Comparison of ENCODE assay signal across 10 mouse cellular contexts in genomic region chr19:5939715-5940114, GRCm38 (mm10). TPM values are rescaled to one million over a fixed set of nuclear protein-coding genes. Genes with fewer than 3 reads are reported as not detected.
DNase-seq lines count a peak whose midpoint lies in the region; ATAC-seq and TF ChIP-seq lines count a peak whose summit lies in the region.
"Had no signal": no experiment of that assay in that cellular context is flagged by ENCODE, and none has a peak within 500 bp of the region (broad histone marks: within the 10 kb centered on the region; RNA-seq: fewer than 3 reads in every experiment).

No protein-coding gene starts in this region.

- peak overlapping the region; percentile 43; the same call in 1 of the 2 replicates for H3K27ac ChIP-seq in heart, adult 2 months
- no peak overlapping the region for H3K27ac ChIP-seq in heart, embryonic 11.5 days (ENCODE audit: low read depth, low read length)
- peak overlapping the region; percentile 68 for H3K27ac ChIP-seq in kidney, postnatal 0 days
- peak overlapping the region; percentile 88 for H3K27ac ChIP-seq in embryonic facial prominence, embryonic 13.5 days
- H3K27ac ChIP-seq in limb, embryonic 15.5 days: peak overlapping the region; percentile 88
- H3K27ac ChIP-seq: neural tube, embryonic 12.5 days had no signal

- TF ChIP-seq CTCF in heart, adult 2 months (IDR thresholded peaks at IDR 0.05): no peak
- TF ChIP-seq CTCF in kidney, postnatal 0 days (IDR thresholded peaks at IDR 0.05; ENCODE audit: low read depth): no peak

- no peaks in the 10 kb centered on the region for H3K36me3 ChIP-seq in heart, adult 2 months (ENCODE audit: control insufficient read depth, insufficient read depth, low read length)
- H3K36me3 ChIP-seq in heart, embryonic 11.5 days (ENCODE audit: control insufficient read depth, insufficient read depth, low read length): peaks cover 13% of the 10 kb centered on the region
- 0 out of 2 replicates have a peak, but pooled peaks cover 3% of the 10 kb centered on the region for H3K36me3 ChIP-seq in kidney, postnatal 0 days (ENCODE audit: insufficient read depth, low read length)
- H3K36me3 ChIP-seq in embryonic facial prominence, embryonic 13.5 days: peaks cover 46% of the 10 kb centered on the region
- H3K36me3 ChIP-seq in limb, embryonic 15.5 days: peaks cover 36% of the 10 kb centered on the region

- no peak for ATAC-seq in heart, embryonic 11.5 days (replicated peaks; ENCODE audit: insufficient number of reproducible peaks, low FRiP score, low TSS enrichment)
- ATAC-seq in kidney, postnatal 0 days (replicated peaks; ENCODE audit: low FRiP score, low read depth): no peak
- no peak for ATAC-seq in embryonic facial prominence, embryonic 13.5 days (ENCODE audit: insufficient number of reproducible peaks, insufficient read depth, low FRiP score, low TSS enrichment, low read depth)
- ATAC-seq in limb, embryonic 15.5 days (ENCODE audit: insufficient number of reproducible peaks, low FRiP score, low TSS enrichment, low read depth): no peak

- H3K9ac ChIP-seq in heart, adult 2 months (ENCODE audit: low read depth, low read length): peak overlapping the region; percentile 3; the same call in 1 of the 2 replicates
- no peak overlapping the region for H3K9ac ChIP-seq in heart, embryonic 11.5 days (ENCODE audit: low read depth, low read length)
- H3K9ac ChIP-seq in kidney, postnatal 0 days (ENCODE audit: low read depth, low read length): no peak overlapping the region
- 0 out of 2 replicates have a peak overlapping the region, but pooled peaks have one; percentile 32 for H3K9ac ChIP-seq in embryonic facial prominence, embryonic 13.5 days
- H3K9ac ChIP-seq in limb, embryonic 15.5 days: no peak overlapping the region
- H3K9ac ChIP-seq: neural tube, embryonic 12.5 days had no signal

- no peak overlapping the region for H3K4me2 ChIP-seq in heart, embryonic 11.5 days
- no peak overlapping the region for H3K4me2 ChIP-seq in kidney, postnatal 0 days (ENCODE audit: low read length)
- no peak overlapping the region for H3K4me2 ChIP-seq in embryonic facial prominence, embryonic 13.5 days
- no peak overlapping the region for H3K4me2 ChIP-seq in limb, embryonic 15.5 days
- H3K4me2 ChIP-seq: neural tube, embryonic 12.5 days had no signal

- no peaks in the 10 kb centered on the region for H3K79me2 ChIP-seq in heart, adult 2 months (replicated peaks; ENCODE audit: control insufficient read depth, insufficient read depth, low read length)

- TF ChIP-seq EP300 in heart, adult 2 months (IDR thresholded peaks at IDR 0.05; ENCODE audit: insufficient read depth, low read depth, low read length): no peak

- H3K27me3 ChIP-seq in heart, adult 2 months (ENCODE audit: control insufficient read depth, insufficient read depth, low read length): no peaks in the 10 kb centered on the region
- H3K27me3 ChIP-seq in heart, embryonic 11.5 days (ENCODE audit: control insufficient read depth, insufficient read depth, low read length): no peaks in the 10 kb centered on the region
- no peaks in the 10 kb centered on the region for H3K27me3 ChIP-seq in kidney, postnatal 0 days (ENCODE audit: insufficient read depth, low read length)
- no peaks in the 10 kb centered on the region for H3K27me3 ChIP-seq in embryonic facial prominence, embryonic 13.5 days
- H3K27me3 ChIP-seq in limb, embryonic 15.5 days: no peaks in the 10 kb centered on the region
- H3K27me3 ChIP-seq: neural tube, embryonic 12.5 days had no signal

- H3K9me3 ChIP-seq in heart, embryonic 11.5 days (replicated peaks; ENCODE audit: control insufficient read depth, low read length): no peaks in the 10 kb centered on the region
- no peaks in the 10 kb centered on the region for H3K9me3 ChIP-seq in kidney, postnatal 0 days (replicated peaks; ENCODE audit: low read length)
- H3K9me3 ChIP-seq in embryonic facial prominence, embryonic 13.5 days: no peaks in the 10 kb centered on the region
- H3K9me3 ChIP-seq in limb, embryonic 15.5 days: no peaks in the 10 kb centered on the region
- H3K9me3 ChIP-seq: neural tube, embryonic 12.5 days had no signal

- intact Hi-C loops in heart, adult 2 months (cut with DNase I): loop anchor here (1.0 to 2.0 kb wide), 2 partner anchors 13 to 15 kb away; partner anchors contain the start of gene Cdc42ep2

- H3K4me1 ChIP-seq in heart, adult 2 months (ENCODE audit: control insufficient read depth, insufficient read depth, low read length): peaks cover 37% of the 10 kb centered on the region
- peaks cover 47% of the 10 kb centered on the region for H3K4me1 ChIP-seq in heart, embryonic 11.5 days (ENCODE audit: control insufficient read depth, insufficient read depth, low read length)
- H3K4me1 ChIP-seq in kidney, postnatal 0 days (replicated peaks; ENCODE audit: insufficient read depth, low read length): peaks cover 40% of the 10 kb centered on the region
- H3K4me1 ChIP-seq in embryonic facial prominence, embryonic 13.5 days: peaks cover 30% of the 10 kb centered on the region
- peaks cover 42% of the 10 kb centered on the region for H3K4me1 ChIP-seq in limb, embryonic 15.5 days

- TF ChIP-seq POLR2A in heart, adult 2 months (IDR thresholded peaks at IDR 0.05; ENCODE audit: insufficient read depth, low read depth, low read length): no peak

- WGBS in heart, adult 2 months: 60% methylated on average over 5 of the region's 5 CpGs
- 78% methylated on average over 5 of the region's 5 CpGs for WGBS in heart, embryonic 11.5 days (ENCODE audit: insufficient replicate concordance)
- 75% methylated on average over 5 of the region's 5 CpGs for whole genome bisulfite sequencing in kidney, postnatal 0 days
- WGBS in embryonic facial prominence, embryonic 13.5 days: 76% methylated on average over 5 of the region's 5 CpGs
- 77% methylated on average over 5 of the region's 5 CpGs for WGBS in limb, embryonic 15.5 days

- DNase-seq in heart, adult 2 months: no peak
- DNase-seq in kidney, postnatal 0 days (ENCODE audit: low spot score): no peak
- DNase-seq in kidney, postnatal 36 days: no peak
- no peak for DNase-seq in right cerebral cortex, postnatal 14 days

- no peak overlapping the region for H3K4me3 ChIP-seq in heart, adult 2 months
- H3K4me3 ChIP-seq in heart, embryonic 11.5 days (ENCODE audit: low read depth, low read length): no peak overlapping the region
- no peak overlapping the region for H3K4me3 ChIP-seq in kidney, postnatal 0 days (replicated peaks; ENCODE audit: low read depth, low read length)
- no peak overlapping the region for H3K4me3 ChIP-seq in embryonic facial prominence, embryonic 13.5 days
- no peak overlapping the region for H3K4me3 ChIP-seq in limb, embryonic 15.5 days
- H3K4me3 ChIP-seq: neural tube, embryonic 12.5 days had no signal

RNA-seq across cellular contexts. Expression of gene Cdc42ep2, which starts 15.1 kb away (rescaled TPM):
- 1 to 10 TPM; 8.0 to 8.4 TPM for total RNA-seq in heart, adult 2 months (2021)
- 11.7 and 19.0 TPM in 2 replicates for polyA plus RNA-seq in heart, adult 2 months (2012; rRNA removed)
- 6.3 and 7.6 TPM in 2 replicates for polyA plus RNA-seq in heart, embryonic 11.5 days (2014; fragmentation: Nextera tagmentation; extraction: Ambion mirVana)
- polyA plus RNA-seq in kidney, postnatal 0 days (2015; fragmentation: Nextera tagmentation; extraction: Ambion mirVana): 13.2 and 14.2 TPM in 2 replicates
- polyA plus RNA-seq in embryonic facial prominence, embryonic 13.5 days (2015; fragmentation: Nextera tagmentation; extraction: Ambion mirVana): 4.7 TPM in 2 replicates
- 9.2 and 12.6 TPM in 2 replicates for polyA plus RNA-seq in limb, embryonic 15.5 days (2015; fragmentation: Nextera tagmentation; extraction: Ambion mirVana)

RNA-seq across cellular contexts. Expression of gene Pola2, which starts 24.3 kb away (rescaled TPM):
- 10 to 100 TPM in 1 of 2 experiments, 1 to 10 TPM in 1; 8.6 to 10.9 TPM for total RNA-seq in heart, adult 2 months (2021)
- polyA plus RNA-seq in heart, adult 2 months (2012; rRNA removed): 27.9 and 38.7 TPM in 2 replicates
- polyA plus RNA-seq in heart, embryonic 11.5 days (2014; fragmentation: Nextera tagmentation; extraction: Ambion mirVana): 58.9 and 59.2 TPM in 2 replicates
- 39.8 and 40.6 TPM in 2 replicates for polyA plus RNA-seq in kidney, postnatal 0 days (2015; fragmentation: Nextera tagmentation; extraction: Ambion mirVana)
- polyA plus RNA-seq in embryonic facial prominence, embryonic 13.5 days (2015; fragmentation: Nextera tagmentation; extraction: Ambion mirVana): 74.5 and 79.5 TPM in 2 replicates
- polyA plus RNA-seq in limb, embryonic 15.5 days (2015; fragmentation: Nextera tagmentation; extraction: Ambion mirVana): 56.9 and 61.0 TPM in 2 replicates

RNA-seq across cellular contexts. Expression of gene Dpf2, which starts 26.9 kb away (rescaled TPM):
- 10 to 100 TPM; 82.3 to 83.5 TPM for total RNA-seq in heart, adult 2 months (2021)
- polyA plus RNA-seq in heart, adult 2 months (2012; rRNA removed): 71.8 and 104 TPM in 2 replicates
- 105 and 119 TPM in 2 replicates for polyA plus RNA-seq in heart, embryonic 11.5 days (2014; fragmentation: Nextera tagmentation; extraction: Ambion mirVana)
- polyA plus RNA-seq in kidney, postnatal 0 days (2015; fragmentation: Nextera tagmentation; extraction: Ambion mirVana): 108 and 109 TPM in 2 replicates
- polyA plus RNA-seq in embryonic facial prominence, embryonic 13.5 days (2015; fragmentation: Nextera tagmentation; extraction: Ambion mirVana): 164 and 179 TPM in 2 replicates
- 117 and 125 TPM in 2 replicates for polyA plus RNA-seq in limb, embryonic 15.5 days (2015; fragmentation: Nextera tagmentation; extraction: Ambion mirVana)

RNA-seq across cellular contexts. Expression of gene Tigd3, which starts 45.8 kb away (rescaled TPM):
- under 1 TPM; 0.14 to 0.47 TPM for total RNA-seq in heart, adult 2 months (2021)
- 0.25 and 0.67 TPM in 2 replicates for polyA plus RNA-seq in heart, adult 2 months (2012; rRNA removed)
- 1.5 and 2.6 TPM in 2 replicates for polyA plus RNA-seq in heart, embryonic 11.5 days (2014; fragmentation: Nextera tagmentation; extraction: Ambion mirVana)
- polyA plus RNA-seq in kidney, postnatal 0 days (2015; fragmentation: Nextera tagmentation; extraction: Ambion mirVana): 2.9 and 3.6 TPM in 2 replicates
- 3.8 and 4.7 TPM in 2 replicates for polyA plus RNA-seq in embryonic facial prominence, embryonic 13.5 days (2015; fragmentation: Nextera tagmentation; extraction: Ambion mirVana)
- polyA plus RNA-seq in limb, embryonic 15.5 days (2015; fragmentation: Nextera tagmentation; extraction: Ambion mirVana): 3.1 TPM in 2 replicates

RNA-seq across cellular contexts. Expression of gene Slc22a20, which starts 46.2 kb away (rescaled TPM):
- not detected for total RNA-seq in heart, adult 2 months (2021)
- polyA plus RNA-seq in heart, adult 2 months (2012; rRNA removed): not detected in 2 replicates
- polyA plus RNA-seq in heart, embryonic 11.5 days (2014; fragmentation: Nextera tagmentation; extraction: Ambion mirVana): not detected in 2 replicates
- not detected in 2 replicates for polyA plus RNA-seq in kidney, postnatal 0 days (2015; fragmentation: Nextera tagmentation; extraction: Ambion mirVana)
- not detected in 2 replicates for polyA plus RNA-seq in embryonic facial prominence, embryonic 13.5 days (2015; fragmentation: Nextera tagmentation; extraction: Ambion mirVana)
- not detected in 2 replicates for polyA plus RNA-seq in limb, embryonic 15.5 days (2015; fragmentation: Nextera tagmentation; extraction: Ambion mirVana)
- total RNA-seq: gastrocnemius, postnatal 4 days had no signal
- polyA plus RNA-seq: limb, embryonic 11.5 days; neural tube, embryonic 12.5 days had no signal

Comparison
In these comparisons a context has a peak if more than half of its experiments do, and no peak if none do; other contexts are left out.
1. H3K9ac ChIP-seq: peak in heart, adult 2 months (single experiment) and embryonic facial prominence, embryonic 13.5 days (single experiment); none in heart, embryonic 11.5 days (single experiment), kidney, postnatal 0 days (single experiment) and limb, embryonic 15.5 days (single experiment).